Mouse (Mus musculus): Measurements from ENCODE around the gene Rab40c.

DNA sequence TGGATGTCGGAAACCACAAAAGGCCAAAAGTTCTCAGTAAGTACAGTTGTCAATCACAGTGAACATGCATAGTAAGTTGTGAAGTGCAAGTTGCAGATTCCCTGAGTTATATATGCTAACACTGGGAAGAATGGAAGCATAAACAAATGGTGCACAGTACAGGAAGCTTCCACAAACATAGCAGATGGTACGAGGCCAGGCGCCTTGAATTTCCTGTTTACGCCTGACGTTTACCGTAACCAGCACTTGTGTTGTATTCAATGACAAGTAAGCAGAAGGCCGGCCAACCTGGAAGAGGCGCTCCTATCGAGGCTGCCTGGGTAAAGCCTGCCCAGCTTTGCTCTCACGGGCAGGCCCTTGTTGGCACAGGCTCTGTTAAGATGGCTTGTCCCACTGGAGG lies 32.1 kb downstream of the Rab40c start:
- TF ChIP-seq TCF12 (IDR thresholded peaks at IDR 0.05; ENCODE audit: low read depth, low read length) (no peak), NELFE (IDR thresholded peaks at IDR 0.05; ENCODE audit: low read depth, low read length) (no peak), E2F4 (IDR thresholded peaks at IDR 0.05; ENCODE audit: borderline replicate concordance, low read depth, low read length) (no peak)

All from MEL (cell line).